In the genomic region with DNA sequence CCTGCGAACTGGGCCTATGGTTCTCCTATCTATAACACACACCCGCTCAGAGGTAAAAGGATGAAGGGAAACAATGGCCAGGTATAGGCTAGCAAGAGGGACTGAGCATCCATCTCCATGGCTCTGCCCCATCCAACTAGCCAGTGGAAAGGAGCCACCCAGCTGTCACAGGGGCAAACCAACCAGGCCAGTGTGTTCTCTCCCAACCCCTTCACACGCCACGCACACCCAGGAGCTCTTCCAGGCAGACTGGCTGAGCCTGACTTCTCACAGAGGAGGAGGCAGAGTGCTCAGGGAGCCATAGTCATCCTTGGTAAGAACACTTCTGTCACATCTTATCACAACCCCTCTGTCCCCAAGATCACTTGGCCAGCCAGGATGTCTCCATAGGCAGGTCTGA, we compare ENCODE assay signal across 12 mouse cellular contexts.
"Had no signal": no experiment of that assay in that cellular context is flagged by ENCODE, and none has a peak within 500 bp of the region (broad histone marks: within the 10 kb centered on the region; RNA-seq: fewer than 3 reads in every experiment).

No protein-coding gene starts in this region.

- H3K27ac ChIP-seq: kidney, embryonic 15.5 days; left cerebral cortex, adult 2 months; liver, embryonic 13.5 days had no signal

- H3K4me2 ChIP-seq: kidney, embryonic 15.5 days; liver, embryonic 13.5 days; midbrain, embryonic 11.5 days had no signal

- H3K27me3 ChIP-seq: kidney, embryonic 15.5 days had no signal

- DNase-seq: kidney, postnatal 10 days; layer of hippocampus, postnatal 36 days; liver, embryonic 13.5 days; lung, adult 2 months; midbrain, embryonic 14.5 days; right cerebral cortex, adult 18-20 months; right cerebral cortex, postnatal 14 days; right cerebral cortex, postnatal 4 days; thymus, postnatal 25 days had no signal

- H3K4me3 ChIP-seq: kidney, embryonic 15.5 days; left cerebral cortex, adult 2 months; liver, embryonic 13.5 days had no signal

- H3K4me1 ChIP-seq: kidney, embryonic 15.5 days; liver, embryonic 13.5 days had no signal

- H3K36me3 ChIP-seq: kidney, embryonic 15.5 days; liver, embryonic 13.5 days had no signal

- H3K9ac ChIP-seq: kidney, embryonic 15.5 days; liver, embryonic 13.5 days had no signal
